Mouse (Mus musculus) limb, embryonic 10.5 days (tissue): ENCODE results near the gene Gm379. TPM values are rescaled to one million over a fixed set of nuclear protein-coding genes. Genes with fewer than 3 reads are reported as not detected.

Source experiments
- DNase-seq: peaks from one replicate; pipeline ENCODE4 v3.0.0-alpha.2; 2017; ENCODE audit warnings: low spot score
- H3K27ac ChIP-seq: fragments of 300-500 bp; sonication (generic); 2 replicates; pipeline ENCODE4 v1.5.1; 2016; ENCODE audit warnings: mild to moderate bottlenecking
- H3K27me3 ChIP-seq: fragments of 300-500 bp; sonication (generic); 2 replicates; pipeline ENCODE4 v1.6.1; 2016; ENCODE audit warnings: low read depth, mild to moderate bottlenecking; ENCODE audit not compliant: poor library complexity, severe bottlenecking
- H3K36me3 ChIP-seq: fragments of 300-500 bp; sonication (generic); 2 replicates; pipeline ENCODE4 v1.6.1; 2016; ENCODE audit warnings: mild to moderate bottlenecking, moderate library complexity
- H3K4me1 ChIP-seq: fragments of 300-500 bp; sonication (generic); 2 replicates; pipeline ENCODE4 v1.6.1; 2016
- H3K4me3 ChIP-seq: fragments of 300-500 bp; sonication (generic); 2 replicates; pipeline ENCODE4 v1.5.1; 2016; ENCODE audit warnings: mild to moderate bottlenecking, moderate library complexity
- H3K9me3 ChIP-seq: fragments of 300-500 bp; sonication (generic); replicated peaks from 2 replicates; pipeline ENCODE4 v1.6.1; 2016; ENCODE audit warnings: mild to moderate bottlenecking
- WGBS: fragments of 180-500 bp; shearing (Covaris S2); methylation state at CpG from one replicate; pipeline ENCODE4 v1.1.7; 2016; 5-methylcytosine and 5-hydroxymethylcytosine counted together
- polyA plus RNA-seq: library from polyadenylated mRNA; unstranded; fragments of >200 nt; fragmentation: Nextera tagmentation; extraction: Ambion mirVana; gene quantifications from 2 replicates; pipeline ENCODE4 v1.2.1, GENCODE M21; 2016

The Gm379 gene
- not detected in 2 replicates for polyA plus RNA-seq

DNA sequence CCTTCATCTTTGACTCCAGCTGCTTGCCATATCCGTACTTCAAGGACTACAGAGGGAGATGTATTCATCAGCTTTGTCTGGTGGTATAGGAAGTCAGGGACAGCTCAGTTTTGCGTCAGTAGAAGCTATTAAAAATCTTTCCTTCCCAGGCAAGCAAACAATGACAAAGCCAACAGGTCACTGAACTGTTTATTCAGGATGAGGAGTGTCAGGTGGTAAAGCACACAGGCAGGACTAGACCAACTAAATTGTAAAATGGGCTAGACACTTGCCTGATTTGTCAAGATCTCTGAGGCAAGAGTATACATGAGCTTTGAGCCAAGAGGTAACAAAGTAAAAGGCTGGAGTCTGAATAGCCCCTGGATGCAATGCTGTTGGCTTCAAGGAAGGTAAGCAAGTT, at the start of gene Gm379:
Gm379 (minus strand) TSS at position 7 of the 400 bp plus-strand sequence.
- DNase-seq = no peak
- Histone ChIP-seq H3K27ac (no peak within 1 kb of the TSS), H3K4me3 (no peak within 1 kb of the TSS), H3K36me3 (no peaks in the 10 kb centered on the region), H3K4me1 (no peaks in the 10 kb centered on the region), H3K9me3 (no peaks in the 10 kb centered on the region), H3K27me3 (no peaks in the 10 kb centered on the region)
- WGBS = 73% methylated on average over 2 of the region's 2 CpGs

DNA sequence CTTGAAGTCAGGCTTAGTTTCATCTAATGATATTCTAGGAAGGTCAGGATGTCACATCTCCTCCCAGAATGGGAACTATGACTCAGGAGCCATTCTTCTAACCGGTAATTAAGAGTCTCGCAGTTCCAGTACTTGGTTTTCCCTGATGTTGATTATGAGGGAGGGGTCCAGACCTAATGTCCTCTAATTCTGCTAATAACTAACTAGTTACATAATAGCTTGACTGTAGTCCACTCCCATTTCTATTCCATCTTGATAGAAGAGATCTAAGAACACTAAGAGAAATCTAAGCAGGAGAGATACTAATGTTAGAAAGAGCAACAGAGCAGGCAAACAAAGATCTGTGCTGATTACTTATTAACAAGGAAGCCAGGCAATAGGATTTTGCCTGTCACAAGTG, 39.6 kb upstream of the Gm379 start:
- Histone ChIP-seq H3K36me3 (no peaks in the 10 kb centered on the region), H3K27me3 (no peaks in the 10 kb centered on the region), H3K4me1 (no peaks in the 10 kb centered on the region), H3K4me3 (no peak overlapping the region), H3K27ac (no peak overlapping the region), H3K9me3 (no peaks in the 10 kb centered on the region)
- 98% methylated on average over 2 of the region's 2 CpGs for WGBS
- no peak for DNase-seq

DNA sequence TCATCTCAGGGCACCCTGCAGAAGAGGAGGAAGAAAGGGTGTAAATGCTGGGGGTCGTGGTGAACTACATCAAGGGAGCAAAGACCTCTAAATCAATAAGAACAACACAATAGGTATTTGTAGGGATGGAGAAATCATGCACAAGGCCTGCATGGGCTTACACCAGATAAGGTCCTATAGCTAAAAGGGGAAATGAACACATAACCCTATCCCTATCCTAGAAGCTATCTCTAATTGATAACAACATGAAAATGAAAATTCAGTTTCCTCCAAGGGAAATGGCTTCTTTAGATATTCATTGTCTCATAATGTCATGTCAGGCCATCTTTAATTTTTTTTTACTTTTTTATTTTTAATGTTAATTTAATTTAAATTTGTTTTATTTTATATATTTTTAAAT, 4.2 kb upstream of the Gm379 start:
- WGBS = 58% methylated on average over 1 of the region's 1 CpGs
- Histone ChIP-seq H3K36me3 (no peaks in the 10 kb centered on the region), H3K4me1 (no peaks in the 10 kb centered on the region), H3K27ac (no peak overlapping the region), H3K27me3 (no peaks in the 10 kb centered on the region), H3K4me3 (no peak overlapping the region), H3K9me3 (no peaks in the 10 kb centered on the region)
- DNase-seq = no peak

DNA sequence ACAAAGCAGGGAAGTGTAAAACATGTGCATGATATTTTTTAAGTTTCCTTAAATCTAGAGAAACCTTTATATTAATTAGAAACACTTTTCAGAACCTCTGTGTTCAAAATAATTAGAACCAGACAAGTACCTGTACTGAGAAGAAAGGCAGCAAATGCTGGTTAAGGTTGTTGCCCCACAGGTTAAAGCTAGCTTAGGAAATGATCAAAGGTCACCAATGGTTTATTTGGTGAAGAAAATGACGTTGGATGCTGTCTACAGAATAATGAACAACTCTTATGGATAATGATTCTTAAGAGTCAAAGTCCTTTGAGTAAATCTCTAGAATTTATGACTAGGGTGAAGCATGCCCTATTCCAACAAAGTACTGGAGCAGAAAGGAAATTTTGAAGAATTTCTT, 42.7 kb downstream of the Gm379 start:
- 29% methylated on average over 1 of the region's 1 CpGs for WGBS
- H3K4me3 ChIP-seq = no peak overlapping the region
- no peaks in the 10 kb centered on the region for H3K36me3 ChIP-seq
- H3K4me1 ChIP-seq = no peaks in the 10 kb centered on the region
- H3K27me3 ChIP-seq = no peaks in the 10 kb centered on the region
- no peaks in the 10 kb centered on the region for H3K9me3 ChIP-seq
- DNase-seq = no peak
- H3K27ac ChIP-seq = no peak overlapping the region

DNA sequence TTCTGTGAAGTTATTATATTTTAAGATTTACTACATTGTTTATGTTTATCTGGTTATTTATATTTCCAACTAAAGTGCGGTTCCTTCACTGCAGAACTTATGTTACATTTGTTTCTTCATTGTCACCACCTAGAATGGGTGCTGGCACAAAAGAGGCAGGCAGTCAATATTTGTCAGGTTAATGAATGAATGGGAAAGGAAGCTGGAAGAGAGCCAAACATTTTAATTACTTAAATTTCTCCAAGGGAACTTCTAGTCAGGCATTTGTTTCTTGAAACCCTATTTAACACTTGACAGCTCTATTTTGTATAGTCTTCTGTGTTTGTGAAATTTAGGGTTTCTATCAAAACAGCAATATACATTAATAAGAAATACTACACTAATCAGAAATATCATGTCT, 43.8 kb downstream of the Gm379 start:
- Histone ChIP-seq H3K9me3 (no peaks in the 10 kb centered on the region), H3K27ac (no peak overlapping the region), H3K36me3 (no peaks in the 10 kb centered on the region), H3K4me1 (no peaks in the 10 kb centered on the region), H3K4me3 (no peak overlapping the region), H3K27me3 (no peaks in the 10 kb centered on the region)
- DNase-seq = no peak
- WGBS = 94% methylated on average over 1 of the region's 1 CpGs

Other genes with a start within 250 kb of the Gm379 start
- gene Brwd3, start 169.5 kb upstream of the Gm379 start, polyA plus RNA-seq = 2.8 and 4.0 TPM in 2 replicates